In genomic region chr2:65342057-65342456, GRCm38 (mm10) we compare ENCODE assay signal across 9 mouse cellular contexts. TPM values are rescaled to one million over a fixed set of nuclear protein-coding genes. Genes with fewer than 3 reads are reported as not detected.
DNase-seq lines count a peak whose midpoint lies in the region; ATAC-seq and TF ChIP-seq lines count a peak whose summit lies in the region.
"Had no signal": no experiment of that assay in that cellular context is flagged by ENCODE, and none has a peak within 500 bp of the region (broad histone marks: within the 10 kb centered on the region; RNA-seq: fewer than 3 reads in every experiment).

No protein-coding gene starts in this region.

- H3K27me3 ChIP-seq in midbrain, embryonic 11.5 days (ENCODE audit: control insufficient read depth, insufficient read depth, low read length) = no peaks in the 10 kb centered on the region
- H3K27me3 ChIP-seq in midbrain, embryonic 15.5 days (replicated peaks) = no peaks in the 10 kb centered on the region
- no peaks in the 10 kb centered on the region for H3K27me3 ChIP-seq in embryonic facial prominence, embryonic 13.5 days
- H3K27me3 ChIP-seq in lung, postnatal 0 days (replicated peaks; ENCODE audit: insufficient read depth, low read length) = no peaks in the 10 kb centered on the region
- H3K27me3 ChIP-seq in midbrain, embryonic 16.5 days (ENCODE audit: control insufficient read depth, insufficient read depth, low read depth, low read length) = no peaks in the 10 kb centered on the region
- H3K27me3 ChIP-seq: limb, embryonic 13.5 days had no signal

- WGBS in midbrain, embryonic 11.5 days = 85% methylated on average over 10 of the region's 10 CpGs
- 71% methylated on average over 10 of the region's 10 CpGs for WGBS in midbrain, embryonic 15.5 days
- WGBS in embryonic facial prominence, embryonic 13.5 days = 20% methylated on average over 10 of the region's 10 CpGs
- 48% methylated on average over 10 of the region's 10 CpGs for WGBS in lung, postnatal 0 days
- 74% methylated on average over 10 of the region's 10 CpGs for WGBS in midbrain, embryonic 16.5 days

- no peaks in the 10 kb centered on the region for H3K9me3 ChIP-seq in midbrain, embryonic 11.5 days (ENCODE audit: control insufficient read depth, low read length)
- no peaks in the 10 kb centered on the region for H3K9me3 ChIP-seq in midbrain, embryonic 15.5 days
- H3K9me3 ChIP-seq in embryonic facial prominence, embryonic 13.5 days = no peaks in the 10 kb centered on the region
- no peaks in the 10 kb centered on the region for H3K9me3 ChIP-seq in lung, postnatal 0 days (ENCODE audit: low read length)
- no peaks in the 10 kb centered on the region for H3K9me3 ChIP-seq in midbrain, embryonic 16.5 days (replicated peaks; ENCODE audit: control insufficient read depth, low read length, poor library complexity, severe bottlenecking)
- H3K9me3 ChIP-seq: limb, embryonic 13.5 days had no signal

- no peak overlapping the region for H3K4me3 ChIP-seq in midbrain, embryonic 11.5 days (ENCODE audit: low read depth, low read length)
- no peak overlapping the region for H3K4me3 ChIP-seq in midbrain, embryonic 15.5 days
- H3K4me3 ChIP-seq in embryonic facial prominence, embryonic 13.5 days = no peak overlapping the region
- H3K4me3 ChIP-seq in lung, postnatal 0 days (ENCODE audit: low read depth, low read length) = no peak overlapping the region
- no peak overlapping the region for H3K4me3 ChIP-seq in midbrain, embryonic 16.5 days (ENCODE audit: low read depth, low read length)
- H3K4me3 ChIP-seq: limb, embryonic 13.5 days had no signal

- no peak for DNase-seq in midbrain, embryonic 11.5 days (ENCODE audit: low spot score, missing footprints)
- peak; percentile 44 for DNase-seq in lung, postnatal 0 days (ENCODE audit: low spot score)
- peak; percentile 56 to 68 for DNase-seq in thymus, postnatal 10 days (ENCODE audit: low spot score in 2 of 2)
- DNase-seq in left cerebral cortex, adult 11 months (ENCODE audit: low spot score) = no peak
- no peak for DNase-seq in ovary, adult 18-20 months (ENCODE audit: low spot score)

- no peak for TF ChIP-seq EP300 in lung, postnatal 0 days (IDR thresholded peaks at IDR 0.05)

- no peaks in the 10 kb centered on the region for H3K36me3 ChIP-seq in midbrain, embryonic 11.5 days (ENCODE audit: control insufficient read depth, insufficient read depth, low read length)
- no peaks in the 10 kb centered on the region for H3K36me3 ChIP-seq in midbrain, embryonic 15.5 days (replicated peaks)
- H3K36me3 ChIP-seq in embryonic facial prominence, embryonic 13.5 days = no peaks in the 10 kb centered on the region
- no peaks in the 10 kb centered on the region for H3K36me3 ChIP-seq in lung, postnatal 0 days (ENCODE audit: insufficient read depth, low read length)
- no peaks in the 10 kb centered on the region for H3K36me3 ChIP-seq in midbrain, embryonic 16.5 days (ENCODE audit: control insufficient read depth, insufficient read depth, low read length)
- H3K36me3 ChIP-seq: limb, embryonic 13.5 days had no signal

- peak; percentile 25; the same call in 1 of the 2 replicates for ATAC-seq in midbrain, embryonic 11.5 days (ENCODE audit: low FRiP score)
- no peak for ATAC-seq in midbrain, embryonic 15.5 days (replicated peaks)
- no peak for ATAC-seq in embryonic facial prominence, embryonic 13.5 days (ENCODE audit: insufficient number of reproducible peaks, insufficient read depth, low FRiP score, low TSS enrichment, low read depth)
- ATAC-seq in lung, postnatal 0 days = peak; percentile 47
- no peak for ATAC-seq in midbrain, embryonic 16.5 days

- no peaks in the 10 kb centered on the region; the same call in 1 of the 2 replicates for H3K4me1 ChIP-seq in midbrain, embryonic 11.5 days (ENCODE audit: control insufficient read depth, insufficient read depth, low read length)
- H3K4me1 ChIP-seq in midbrain, embryonic 15.5 days = 0 out of 2 replicates have a peak, but pooled peaks cover 6% of the 10 kb centered on the region
- peaks cover 5% of the 10 kb centered on the region for H3K4me1 ChIP-seq in embryonic facial prominence, embryonic 13.5 days
- no peaks in the 10 kb centered on the region for H3K4me1 ChIP-seq in lung, postnatal 0 days (ENCODE audit: insufficient read depth, low read depth, low read length)
- H3K4me1 ChIP-seq in midbrain, embryonic 16.5 days (ENCODE audit: control insufficient read depth, insufficient read depth, low read length) = peaks cover 7% of the 10 kb centered on the region

- no peak overlapping the region for H3K4me2 ChIP-seq in midbrain, embryonic 11.5 days
- no peak overlapping the region for H3K4me2 ChIP-seq in midbrain, embryonic 15.5 days
- peak overlapping the region; percentile 28; the same call in 1 of the 2 replicates for H3K4me2 ChIP-seq in embryonic facial prominence, embryonic 13.5 days
- no peak overlapping the region for H3K4me2 ChIP-seq in lung, postnatal 0 days (replicated peaks; ENCODE audit: low read depth, low read length)
- H3K4me2 ChIP-seq in midbrain, embryonic 16.5 days (ENCODE audit: low read length) = no peak overlapping the region
- H3K4me2 ChIP-seq: limb, embryonic 13.5 days had no signal

- TF ChIP-seq CTCF in lung, postnatal 0 days (IDR thresholded peaks at IDR 0.05) = no peak

- no peak overlapping the region for H3K9ac ChIP-seq in midbrain, embryonic 11.5 days (ENCODE audit: low read length)
- H3K9ac ChIP-seq in midbrain, embryonic 15.5 days = no peak overlapping the region
- H3K9ac ChIP-seq in embryonic facial prominence, embryonic 13.5 days = no peak overlapping the region
- no peak overlapping the region for H3K9ac ChIP-seq in lung, postnatal 0 days (replicated peaks; ENCODE audit: low read depth)
- no peak overlapping the region for H3K9ac ChIP-seq in midbrain, embryonic 16.5 days (ENCODE audit: low read depth, low read length)
- H3K9ac ChIP-seq: limb, embryonic 13.5 days had no signal

- H3K27ac ChIP-seq in midbrain, embryonic 11.5 days (ENCODE audit: low read depth, low read length) = no peak overlapping the region
- H3K27ac ChIP-seq in midbrain, embryonic 15.5 days = no peak overlapping the region
- H3K27ac ChIP-seq in embryonic facial prominence, embryonic 13.5 days = no peak overlapping the region
- H3K27ac ChIP-seq in lung, postnatal 0 days (ENCODE audit: low read length) = no peak overlapping the region
- H3K27ac ChIP-seq in midbrain, embryonic 16.5 days (ENCODE audit: low read length) = no peak overlapping the region
- H3K27ac ChIP-seq: limb, embryonic 13.5 days had no signal

RNA-seq across cellular contexts. Expression of gene Slc38a11, which starts 21.8 kb away (rescaled TPM):
- 0.68 and 1.1 TPM in 2 replicates for polyA plus RNA-seq in midbrain, embryonic 11.5 days (2014; fragmentation: Nextera tagmentation; extraction: Ambion mirVana)
- 0.93 and 1.0 TPM in 2 replicates for polyA plus RNA-seq in midbrain, embryonic 15.5 days (2015; fragmentation: Nextera tagmentation; extraction: Ambion mirVana)
- 0.27 TPM in 1 of 2 replicates, not detected in the other for polyA plus RNA-seq in embryonic facial prominence, embryonic 13.5 days (2015; fragmentation: Nextera tagmentation; extraction: Ambion mirVana)
- 0.23 and 0.51 TPM in 2 replicates for polyA plus RNA-seq in lung, postnatal 0 days (2015; fragmentation: Nextera tagmentation; extraction: Ambion mirVana)
- polyA plus RNA-seq in midbrain, embryonic 16.5 days (2015; fragmentation: Nextera tagmentation; extraction: Ambion mirVana) = 1.3 and 1.6 TPM in 2 replicates

Comparison
In these comparisons a context has a peak if more than half of its experiments do, and no peak if none do; other contexts are left out.
1. ATAC-seq: peak in midbrain, embryonic 11.5 days (single experiment) and lung, postnatal 0 days (single experiment); none in midbrain, embryonic 15.5 days (single experiment), embryonic facial prominence, embryonic 13.5 days (single experiment) and midbrain, embryonic 16.5 days (single experiment).
2. DNase-seq: peak in lung, postnatal 0 days (single experiment) and thymus, postnatal 10 days (2 of 2); none in midbrain, embryonic 11.5 days (single experiment), left cerebral cortex, adult 11 months (single experiment) and ovary, adult 18-20 months (single experiment).